Mouse (Mus musculus) embryonic fibroblast, embryonic 13.5 days (primary cell): ENCODE data around the gene Tmem220.

Experiments
- CTCF ChIP-seq: IDR thresholded peaks from 2 replicates; pipeline ENCODE4 v1.5.1; 2011; ENCODE audit warnings: mild to moderate bottlenecking, control low read depth, low read length, moderate library complexity, borderline replicate concordance; ENCODE audit not compliant: insufficient read depth
- POLR2A ChIP-seq: IDR thresholded peaks from 2 replicates; pipeline ENCODE4 v1.6.1; 2011; ENCODE audit warnings: low read depth, mild to moderate bottlenecking, control low read depth, low read length, moderate library complexity

- TF ChIP-seq POLR2A (no peak), CTCF (no peak)
Observed at GRCm38 (mm10) chr11:67036892-67037291, 11.9 kb downstream of the Tmem220 start.
